Mouse (Mus musculus) cerebral cortex, adult 2 months (tissue): ENCODE results near the gene Gm49342.

Experiments
- WGBS: fragments of 180-500 bp; shearing (Covaris S2); methylation state at CpG from one replicate; pipeline ENCODE4 v1.1.7; 2018; 5-methylcytosine and 5-hydroxymethylcytosine counted together

The Gm49342 gene

GRCm38 (mm10) chr14:50938119-50938908, 6.0 kb upstream of the Gm49342 start:
- 90% methylated on average over 3 of the region's 3 CpGs for WGBS

GRCm38 (mm10) chr14:50938940-50939339, 5.4 kb upstream of the Gm49342 start:
- 41% methylated on average over 2 of the region's 2 CpGs for WGBS

- 1% methylated on average over 14 of the region's 15 CpGs for WGBS
These were observed 334 bp downstream of the Gm49342 start for GRCm38 (mm10) chr14:50944668-50945033.

- 13% methylated on average over 6 of the region's 6 CpGs for WGBS
These were observed 764 bp downstream of the Gm49342 start for GRCm38 (mm10) chr14:50945081-50945480.

- 52% methylated on average over 3 of the region's 3 CpGs for WGBS
These were observed 1.2 kb downstream of the Gm49342 start for GRCm38 (mm10) chr14:50945526-50945925.

- WGBS: 81% methylated on average over 10 of the region's 10 CpGs
These were observed 11.2 kb downstream of the Gm49342 start for GRCm38 (mm10) chr14:50955487-50955886.

GRCm38 (mm10) chr14:50955942-50956508, 11.7 kb downstream of the Gm49342 start, which contains the start of gene Pnp2:
Gene Pnp2 (plus strand): TSS chr14:50955992.
- WGBS: 11% methylated on average over 19 of the region's 19 CpGs

- WGBS: 90% methylated on average over 6 of the region's 6 CpGs
These were observed 12.4 kb downstream of the Gm49342 start for GRCm38 (mm10) chr14:50956724-50957123.

- 78% methylated on average over 3 of the region's 3 CpGs for WGBS
These were observed 12.8 kb downstream of the Gm49342 start for GRCm38 (mm10) chr14:50957146-50957545.

GRCm38 (mm10) chr14:50958289-50958995, 14.1 kb downstream of the Gm49342 start:
- 95% methylated on average over 5 of the region's 5 CpGs for WGBS

GRCm38 (mm10) chr14:50968216-50968980, 24.1 kb downstream of the Gm49342 start:
- WGBS: 86% methylated on average over 5 of the region's 5 CpGs

GRCm38 (mm10) chr14:50969041-50969440, 24.7 kb downstream of the Gm49342 start:
- WGBS: 21% methylated on average over 1 of the region's 1 CpGs

GRCm38 (mm10) chr14:50969558-50970544, 25.5 kb downstream of the Gm49342 start:
- WGBS: 36% methylated on average over 12 of the region's 12 CpGs

- 79% methylated on average over 1 of the region's 1 CpGs for WGBS
These were observed 26.5 kb downstream of the Gm49342 start for GRCm38 (mm10) chr14:50970822-50971221.

GRCm38 (mm10) chr14:50973054-50973453, 28.7 kb downstream of the Gm49342 start:
- 84% methylated on average over 5 of the region's 5 CpGs for WGBS

- WGBS: 78% methylated on average over 4 of the region's 4 CpGs
These were observed 29.4 kb downstream of the Gm49342 start for GRCm38 (mm10) chr14:50973700-50974099.

GRCm38 (mm10) chr14:50975001-50975400, 30.7 kb downstream of the Gm49342 start:
- 88% methylated on average over 5 of the region's 5 CpGs for WGBS

GRCm38 (mm10) chr14:50976674-50977073, 32.4 kb downstream of the Gm49342 start:
- WGBS: 20% methylated on average over 9 of the region's 9 CpGs

GRCm38 (mm10) chr14:50978451-50978850, 34.1 kb downstream of the Gm49342 start:
- WGBS: 86% methylated on average over 6 of the region's 6 CpGs

GRCm38 (mm10) chr14:50981207-50981606, 36.9 kb downstream of the Gm49342 start:
- WGBS: 19% methylated on average over 2 of the region's 2 CpGs

GRCm38 (mm10) chr14:50981837-50982236, 37.5 kb downstream of the Gm49342 start:
- WGBS: 60% methylated on average over 5 of the region's 5 CpGs
